Mouse (Mus musculus): ENCODE measurements at regions not wholly inside any gene's neighbourhood (a gene's known extent, or its start where the extent isn't known, plus 50 kb on each side); places are given as distances from the start of the nearest gene placed in this dataset.

- H3K4me3 ChIP-seq (ENCODE audit: low read depth, low read length), result no peak overlapping the region
- no peak for ATAC-seq (ENCODE audit: low FRiP score)
Measured at GRCm38 (mm10) chr12:107539683-107540082, 51.3 kb downstream of the 3110018I06Rik start.

GRCm38 (mm10) chr12:107541196-107541595, 52.8 kb downstream of the 3110018I06Rik start:
- no peak overlapping the region for H3K4me3 ChIP-seq (ENCODE audit: low read depth, low read length)
- WGBS, result 82% methylated on average over 5 of the region's 5 CpGs
- H3K9ac ChIP-seq (ENCODE audit: low read length), result no peak overlapping the region
- H3K27ac ChIP-seq (ENCODE audit: low read depth, low read length), result no peak overlapping the region
- ATAC-seq (ENCODE audit: low FRiP score), result no peak
- no peaks in the 10 kb centered on the region for H3K36me3 ChIP-seq (ENCODE audit: control insufficient read depth, insufficient read depth, low read length)
- H3K27me3 ChIP-seq (ENCODE audit: control insufficient read depth, insufficient read depth, low read length), result no peaks in the 10 kb centered on the region
- no peak for DNase-seq (ENCODE audit: low spot score, missing footprints)
- no peaks in the 10 kb centered on the region for H3K9me3 ChIP-seq (ENCODE audit: control insufficient read depth, low read length)
- no peak overlapping the region for H3K4me2 ChIP-seq
- no peaks in the 10 kb centered on the region; the same call in 1 of the 2 replicates for H3K4me1 ChIP-seq (ENCODE audit: control insufficient read depth, insufficient read depth, low read length)

More at GRCm38 (mm10) chr12:107539683-107540082, 51.3 kb downstream of the 3110018I06Rik start:
- 79% methylated on average over 3 of the region's 3 CpGs for WGBS
- no peak for DNase-seq (ENCODE audit: low spot score, missing footprints)
- H3K27me3 ChIP-seq (ENCODE audit: control insufficient read depth, insufficient read depth, low read length), result no peaks in the 10 kb centered on the region
- H3K4me2 ChIP-seq, result no peak overlapping the region
- no peak overlapping the region for H3K27ac ChIP-seq (ENCODE audit: low read depth, low read length)
- no peak overlapping the region for H3K9ac ChIP-seq (ENCODE audit: low read length)
- no peaks in the 10 kb centered on the region for H3K36me3 ChIP-seq (ENCODE audit: control insufficient read depth, insufficient read depth, low read length)
- H3K9me3 ChIP-seq (ENCODE audit: control insufficient read depth, low read length), result no peaks in the 10 kb centered on the region
- no peaks in the 10 kb centered on the region for H3K4me1 ChIP-seq (ENCODE audit: control insufficient read depth, insufficient read depth, low read length)

GRCm38 (mm10) chr12:107547194-107547885, 58.9 kb downstream of the 3110018I06Rik start:
- H3K9ac ChIP-seq (ENCODE audit: low read length), result no peak overlapping the region
- no peak overlapping the region for H3K4me3 ChIP-seq (ENCODE audit: low read depth, low read length)
- WGBS, result 51% methylated on average over 5 of the region's 5 CpGs
- H3K36me3 ChIP-seq (ENCODE audit: control insufficient read depth, insufficient read depth, low read length), result no peaks in the 10 kb centered on the region
- no peak for ATAC-seq (ENCODE audit: low FRiP score)
- peaks cover 2% of the 10 kb centered on the region for H3K4me1 ChIP-seq (ENCODE audit: control insufficient read depth, insufficient read depth, low read length)
- DNase-seq (ENCODE audit: low spot score, missing footprints), result peak; percentile 82
- H3K4me2 ChIP-seq, result no peak overlapping the region
- no peak overlapping the region for H3K27ac ChIP-seq (ENCODE audit: low read depth, low read length)
- no peaks in the 10 kb centered on the region for H3K27me3 ChIP-seq (ENCODE audit: control insufficient read depth, insufficient read depth, low read length)
- no peaks in the 10 kb centered on the region for H3K9me3 ChIP-seq (ENCODE audit: control insufficient read depth, low read length)

- ATAC-seq (ENCODE audit: low FRiP score) (no peak), DNase-seq (ENCODE audit: low spot score, missing footprints) (no peak)
- Histone ChIP-seq H3K4me1 (ENCODE audit: control insufficient read depth, insufficient read depth, low read length) (peaks cover 2% of the 10 kb centered on the region), H3K4me2 (no peak overlapping the region), H3K36me3 (ENCODE audit: control insufficient read depth, insufficient read depth, low read length) (no peaks in the 10 kb centered on the region), H3K27me3 (ENCODE audit: control insufficient read depth, insufficient read depth, low read length) (no peaks in the 10 kb centered on the region), H3K4me3 (ENCODE audit: low read depth, low read length) (no peak overlapping the region), H3K9me3 (ENCODE audit: control insufficient read depth, low read length) (no peaks in the 10 kb centered on the region), H3K9ac (ENCODE audit: low read length) (no peak overlapping the region), H3K27ac (ENCODE audit: low read depth, low read length) (no peak overlapping the region)
- WGBS, result 93% methylated on average over 3 of the region's 3 CpGs
Measured at GRCm38 (mm10) chr12:107547886-107548448, 59.5 kb downstream of the 3110018I06Rik start.

- WGBS, result 82% methylated on average over 25 of the region's 25 CpGs
- Histone ChIP-seq H3K4me1 (ENCODE audit: control insufficient read depth, insufficient read depth, low read length) (peaks cover 2% of the 10 kb centered on the region), H3K27ac (ENCODE audit: low read depth, low read length) (no peak overlapping the region), H3K9me3 (ENCODE audit: control insufficient read depth, low read length) (no peaks in the 10 kb centered on the region), H3K27me3 (ENCODE audit: control insufficient read depth, insufficient read depth, low read length) (no peaks in the 10 kb centered on the region), H3K9ac (ENCODE audit: low read length) (no peak overlapping the region), H3K4me2 (no peak overlapping the region), H3K4me3 (ENCODE audit: low read depth, low read length) (no peak overlapping the region), H3K36me3 (ENCODE audit: control insufficient read depth, insufficient read depth, low read length) (no peaks in the 10 kb centered on the region)
- ATAC-seq (ENCODE audit: low FRiP score) (no peak), DNase-seq (ENCODE audit: low spot score, missing footprints) (no peak)
Measured at GRCm38 (mm10) chr12:107549452-107550296, 61.2 kb downstream of the 3110018I06Rik start.

GRCm38 (mm10) chr12:107559191-107559590, 70.8 kb downstream of the 3110018I06Rik start:
- Histone ChIP-seq H3K27me3 (ENCODE audit: control insufficient read depth, insufficient read depth, low read length) (no peaks in the 10 kb centered on the region), H3K9ac (ENCODE audit: low read length) (no peak overlapping the region), H3K4me2 (no peak overlapping the region), H3K4me1 (ENCODE audit: control insufficient read depth, insufficient read depth, low read length) (no peaks in the 10 kb centered on the region), H3K4me3 (ENCODE audit: low read depth, low read length) (no peak overlapping the region), H3K9me3 (ENCODE audit: control insufficient read depth, low read length) (no peaks in the 10 kb centered on the region), H3K36me3 (ENCODE audit: control insufficient read depth, insufficient read depth, low read length) (no peaks in the 10 kb centered on the region), H3K27ac (ENCODE audit: low read depth, low read length) (no peak overlapping the region)
- DNase-seq (ENCODE audit: low spot score, missing footprints) (no peak), ATAC-seq (ENCODE audit: low FRiP score) (no peak)
- WGBS, result 93% methylated on average over 4 of the region's 4 CpGs

- Histone ChIP-seq H3K4me2 (no peak overlapping the region), H3K4me1 (ENCODE audit: control insufficient read depth, insufficient read depth, low read length) (no peaks in the 10 kb centered on the region), H3K36me3 (ENCODE audit: control insufficient read depth, insufficient read depth, low read length) (no peaks in the 10 kb centered on the region), H3K27me3 (ENCODE audit: control insufficient read depth, insufficient read depth, low read length) (no peaks in the 10 kb centered on the region), H3K9me3 (ENCODE audit: control insufficient read depth, low read length) (no peaks in the 10 kb centered on the region), H3K4me3 (ENCODE audit: low read depth, low read length) (no peak overlapping the region), H3K9ac (ENCODE audit: low read length) (no peak overlapping the region), H3K27ac (ENCODE audit: low read depth, low read length) (no peak overlapping the region)
- ATAC-seq (ENCODE audit: low FRiP score), result no peak
- no peak for DNase-seq (ENCODE audit: low spot score, missing footprints)
Measured at GRCm38 (mm10) chr12:107560100-107560499, 71.7 kb downstream of the 3110018I06Rik start.

GRCm38 (mm10) chr12:107572586-107572985, 84.2 kb downstream of the 3110018I06Rik start:
- no peak overlapping the region for H3K4me3 ChIP-seq (ENCODE audit: low read depth, low read length)

GRCm38 (mm10) chr12:107579508-107579907, 91.1 kb downstream of the 3110018I06Rik start:
- Histone ChIP-seq H3K4me3 (ENCODE audit: low read depth, low read length) (no peak overlapping the region), H3K9me3 (ENCODE audit: control insufficient read depth, low read length) (no peaks in the 10 kb centered on the region), H3K9ac (ENCODE audit: low read length) (no peak overlapping the region), H3K27ac (ENCODE audit: low read depth, low read length) (no peak overlapping the region), H3K4me2 (no peak overlapping the region), H3K27me3 (ENCODE audit: control insufficient read depth, insufficient read depth, low read length) (no peaks in the 10 kb centered on the region), H3K4me1 (ENCODE audit: control insufficient read depth, insufficient read depth, low read length) (no peaks in the 10 kb centered on the region), H3K36me3 (ENCODE audit: control insufficient read depth, insufficient read depth, low read length) (no peaks in the 10 kb centered on the region)
- DNase-seq (ENCODE audit: low spot score, missing footprints) (peak; percentile 59), ATAC-seq (ENCODE audit: low FRiP score) (no peak)
- WGBS, result 83% methylated on average over 5 of the region's 5 CpGs

More at GRCm38 (mm10) chr12:107572586-107572985, 84.2 kb downstream of the 3110018I06Rik start:
- WGBS, result 94% methylated on average over 4 of the region's 4 CpGs
- H3K9me3 ChIP-seq (ENCODE audit: control insufficient read depth, low read length), result no peaks in the 10 kb centered on the region
- DNase-seq (ENCODE audit: low spot score, missing footprints), result peak; percentile 53
- no peaks in the 10 kb centered on the region for H3K36me3 ChIP-seq (ENCODE audit: control insufficient read depth, insufficient read depth, low read length)
- no peak overlapping the region for H3K4me2 ChIP-seq
- no peak overlapping the region for H3K9ac ChIP-seq (ENCODE audit: low read length)
- ATAC-seq (ENCODE audit: low FRiP score), result no peak
- no peak overlapping the region for H3K27ac ChIP-seq (ENCODE audit: low read depth, low read length)
- H3K4me1 ChIP-seq (ENCODE audit: control insufficient read depth, insufficient read depth, low read length), result no peaks in the 10 kb centered on the region
- H3K27me3 ChIP-seq (ENCODE audit: control insufficient read depth, insufficient read depth, low read length), result no peaks in the 10 kb centered on the region

Data from midbrain, embryonic 11.5 days (tissue).